Mouse (Mus musculus) olfactory bulb, adult 2 months (tissue): ENCODE data around the gene Fbxl14. TPM values are rescaled to one million over a fixed set of nuclear protein-coding genes. Genes with fewer than 3 reads are reported as not detected.
A peak's percentile ranks its signal among the peaks of the same experiment; 100 is the strongest.
"Not testable (repeated sequence)": the region's sequence is repeated elsewhere in the genome, so short reads cannot be mapped to it uniquely, and the experiment has no call there.

ENCODE experiments used
- H3K27ac ChIP-seq: fragments of 200-500 bp; 2 replicates; pipeline ENCODE4 v1.5.1; 2012; ENCODE audit warnings: low read depth, low read length; ENCODE audit not compliant: insufficient read depth
- H3K4me1 ChIP-seq: fragments of 200-500 bp; 2 replicates; pipeline ENCODE4 v1.6.1; 2012; ENCODE audit warnings: low read length; ENCODE audit not compliant: control insufficient read depth, insufficient read depth
- H3K4me3 ChIP-seq: fragments of 200-500 bp; 2 replicates; pipeline ENCODE4 v1.5.1; 2012; ENCODE audit warnings: mild to moderate bottlenecking, low read depth, low read length, moderate library complexity; ENCODE audit not compliant: insufficient read depth
- CTCF ChIP-seq: fragments of 200-500 bp; IDR thresholded peaks from 2 replicates; pipeline ENCODE4 v1.5.1; 2012; ENCODE audit warnings: low read depth, mild to moderate bottlenecking, low read length, moderate library complexity; ENCODE audit not compliant: insufficient read depth
- POLR2A ChIP-seq: fragments of 200-500 bp; IDR thresholded peaks from 2 replicates; pipeline ENCODE4 v1.6.1; 2012; ENCODE audit warnings: mild to moderate bottlenecking, low read depth, low read length, moderate library complexity; ENCODE audit not compliant: insufficient read depth
- WGBS: fragments of 180-500 bp; shearing (Covaris S2); methylation state at CpG from one replicate; pipeline ENCODE4 v1.1.7; 2018; 5-methylcytosine and 5-hydroxymethylcytosine counted together
- polyA plus RNA-seq: library from polyadenylated mRNA; stranded (reverse); fragments of >200 nt; gene quantifications from 2 replicates; pipeline ENCODE4 v1.2.4, GENCODE M21; 2012; ENCODE audit warnings: low replicate concordance; ENCODE audit not compliant: missing spikeins, insufficient read depth, insufficient read length

Gene Fbxl14
- not detected in 2 replicates for polyA plus RNA-seq

DNA sequence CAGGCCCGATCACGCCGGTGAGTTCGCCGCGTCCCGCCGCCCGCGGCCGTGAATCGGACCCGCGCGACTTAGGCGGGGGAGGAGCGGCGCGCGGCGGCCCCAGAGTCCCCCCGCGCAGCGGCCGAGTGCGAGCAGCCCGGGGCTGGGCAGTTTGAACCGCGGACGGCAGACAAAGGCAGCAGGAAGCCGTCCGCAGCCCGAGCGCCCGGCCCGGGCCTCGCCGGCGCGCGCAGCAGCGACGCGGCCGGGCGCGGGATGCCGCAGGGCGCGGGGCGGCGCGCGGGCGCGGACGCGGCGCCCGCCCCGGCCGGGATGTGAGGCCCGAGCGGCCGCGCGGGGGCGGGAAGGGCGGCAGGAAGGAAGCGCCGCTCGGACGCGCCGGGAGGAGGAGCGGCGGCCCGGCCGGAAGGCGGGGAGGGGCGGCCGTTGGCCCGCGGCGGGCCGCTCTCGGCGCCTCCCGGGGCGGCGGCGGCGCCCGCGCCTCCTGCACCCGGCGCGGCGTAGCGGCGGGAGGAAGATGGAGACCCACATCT is at the start of gene Fbxl14:
Fbxl14 (plus strand) TSS at position 326 of the 533 bp plus-strand sequence.
- Histone ChIP-seq H3K4me3 (peak within 1 kb of the TSS; percentile 88), H3K4me1 (peaks cover 20% of the 10 kb centered on the region), H3K27ac (peak within 1 kb of the TSS; percentile 99)
- WGBS, result 14% methylated on average over 100 of the region's 101 CpGs
- TF ChIP-seq POLR2A (peak; percentile 50), CTCF (no peak)

DNA sequence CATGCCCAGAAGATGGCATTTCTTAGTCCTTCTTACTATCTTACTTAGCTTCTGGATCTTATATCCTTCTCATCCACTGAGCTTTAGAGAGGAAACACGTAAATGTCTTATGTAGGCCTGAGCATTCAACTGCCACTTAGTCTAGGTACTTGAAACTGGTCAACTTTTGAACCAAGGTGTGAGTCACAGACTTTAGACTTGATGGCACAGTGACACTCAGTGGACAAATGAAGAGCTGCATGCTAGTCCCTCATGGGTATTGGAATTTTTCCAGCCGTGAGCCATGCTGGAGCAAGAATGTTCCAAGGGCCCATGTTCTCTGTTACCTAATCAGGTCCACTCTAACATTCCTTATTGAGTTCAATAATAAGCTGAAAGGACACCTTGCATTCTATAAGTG is 49.0 kb upstream of the Fbxl14 start:
- Histone ChIP-seq H3K4me3 (no peak overlapping the region), H3K27ac (no peak overlapping the region), H3K4me1 (no peaks in the 10 kb centered on the region)
- WGBS, result 56% methylated on average over 2 of the region's 2 CpGs
- TF ChIP-seq POLR2A (no peak), CTCF (no peak)

DNA sequence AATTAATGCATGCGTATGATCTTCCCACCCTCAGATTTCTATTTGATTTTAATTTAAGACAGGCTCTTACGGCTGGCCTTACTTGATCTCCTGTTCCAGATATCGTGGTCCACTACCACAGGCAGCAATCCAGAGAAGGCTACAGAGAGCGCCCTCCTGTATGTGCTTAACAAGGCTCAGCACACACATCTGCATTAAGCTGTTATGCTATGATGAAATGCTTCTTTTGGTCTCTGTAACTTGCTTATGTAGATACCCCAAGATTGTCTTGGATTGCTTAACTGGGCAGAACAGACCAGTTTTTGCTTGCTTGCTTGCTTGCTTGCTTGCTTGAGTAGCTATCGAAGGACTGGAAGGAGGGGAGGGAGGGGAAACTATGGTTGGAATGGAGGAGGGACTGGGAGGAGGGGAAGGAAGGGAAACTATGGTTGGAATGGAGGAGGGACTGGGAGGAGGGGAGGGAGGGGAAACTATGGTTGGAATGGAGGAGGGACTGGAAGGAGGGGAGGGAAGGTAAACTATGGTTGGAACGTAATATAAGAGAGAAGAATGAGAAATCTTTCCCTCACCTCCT is 47.6 kb upstream of the Fbxl14 start:
- WGBS, result 89% methylated on average over 6 of the region's 6 CpGs

DNA sequence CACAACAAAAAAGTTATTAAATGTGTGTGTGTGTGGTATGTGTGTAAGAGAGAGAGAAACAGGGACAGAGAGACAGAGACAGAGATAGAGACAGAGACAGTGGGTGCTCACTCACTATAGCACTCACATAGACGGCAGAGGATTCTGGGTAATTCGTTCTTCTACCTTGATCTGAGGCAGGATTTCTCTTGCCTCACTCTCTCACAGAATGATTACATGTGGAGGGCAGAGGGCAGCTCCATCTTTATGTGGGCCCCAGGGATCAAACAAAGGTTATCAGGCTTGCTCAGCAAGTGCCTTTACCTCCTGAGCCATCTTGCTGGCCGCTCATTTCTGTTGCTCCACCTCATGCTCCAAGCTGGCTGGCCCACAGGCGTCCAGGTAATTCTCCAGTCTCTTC is 45.1 kb upstream of the Fbxl14 start:
- Histone ChIP-seq H3K4me3 (no peak overlapping the region), H3K4me1 (no peaks in the 10 kb centered on the region), H3K27ac (no peak overlapping the region)
- TF ChIP-seq POLR2A (no peak), CTCF (no peak)
- WGBS, result 96% methylated on average over 4 of the region's 4 CpGs

More for the DNA sequence above, 47.6 kb upstream of the Fbxl14 start:
- Histone ChIP-seq H3K27ac (no peak overlapping the region), H3K4me1 (no peaks in the 10 kb centered on the region), H3K4me3 (no peak overlapping the region)
- TF ChIP-seq CTCF (no peak), POLR2A (no peak)

DNA sequence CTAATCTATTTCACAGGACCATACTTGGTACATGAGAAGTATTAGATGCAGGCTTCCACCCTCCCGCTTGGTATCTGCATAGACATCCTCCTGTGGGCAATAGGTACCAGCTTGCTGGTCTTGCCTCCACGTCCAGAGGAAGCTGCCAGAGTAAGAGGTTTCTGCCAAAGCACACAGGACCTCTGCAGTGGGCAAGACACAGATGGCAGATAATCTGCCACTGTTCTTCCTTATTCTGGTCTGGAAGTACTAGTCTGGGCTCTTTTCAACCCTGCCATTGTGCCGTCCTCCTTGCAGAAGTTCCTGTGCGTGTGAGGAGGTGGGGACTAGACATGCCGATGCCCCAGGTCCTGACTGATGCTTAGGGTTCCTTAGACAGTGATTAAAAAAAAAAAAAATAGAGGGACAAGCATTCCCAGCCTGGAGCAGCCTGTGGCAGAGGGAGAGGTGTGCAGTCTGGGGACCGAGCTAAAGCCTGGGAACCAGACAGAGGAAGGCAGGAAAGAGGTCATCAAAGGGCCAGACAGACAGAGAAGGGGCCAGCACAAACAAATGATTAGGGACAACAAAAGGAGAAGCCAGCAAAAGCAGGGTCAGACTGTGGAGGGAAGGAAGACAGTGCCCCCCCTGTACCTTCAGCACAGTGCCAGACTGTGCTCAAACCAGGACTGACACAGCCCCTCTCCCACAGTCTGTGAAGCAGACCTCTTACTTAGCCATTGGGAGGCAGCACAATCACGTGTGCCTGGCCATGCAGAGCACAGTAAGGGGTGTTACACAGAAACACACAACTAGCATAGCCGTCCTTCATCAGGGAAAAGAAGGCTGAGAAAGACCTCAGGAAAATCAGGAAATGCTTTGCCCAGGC is 41.3 kb upstream of the Fbxl14 start:
- 65% methylated on average over 8 of the region's 8 CpGs for WGBS

DNA sequence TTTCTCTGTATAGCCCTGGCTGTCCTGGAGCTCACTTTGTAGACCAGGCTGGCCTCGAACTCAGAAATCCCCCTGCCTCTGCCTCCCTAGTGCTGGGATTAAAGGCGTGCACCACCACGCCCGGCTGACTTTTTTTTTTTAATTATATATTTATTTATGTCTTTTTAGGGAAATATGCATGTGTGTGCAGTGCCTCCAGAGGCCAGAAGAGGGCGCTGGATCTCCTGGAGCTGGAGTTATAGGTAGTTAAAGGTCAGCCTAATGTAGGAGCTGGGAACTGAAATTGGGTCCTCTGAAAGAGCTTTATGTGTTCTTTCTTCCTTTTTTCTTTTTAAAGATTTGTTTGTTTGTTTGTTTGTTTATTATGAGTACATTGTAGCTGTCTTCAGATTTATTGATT is 36.7 kb upstream of the Fbxl14 start:
- H3K4me1 ChIP-seq, H3K27ac ChIP-seq, H3K4me3 ChIP-seq: not testable (repeated sequence)
- 87% methylated on average over 5 of the region's 5 CpGs for WGBS

More for the DNA sequence above, 41.3 kb upstream of the Fbxl14 start:
- Histone ChIP-seq H3K27ac (no peak overlapping the region), H3K4me3 (no peak overlapping the region), H3K4me1 (no peaks in the 10 kb centered on the region)
- no peak for TF ChIP-seq POLR2A
- no peak for TF ChIP-seq CTCF

DNA sequence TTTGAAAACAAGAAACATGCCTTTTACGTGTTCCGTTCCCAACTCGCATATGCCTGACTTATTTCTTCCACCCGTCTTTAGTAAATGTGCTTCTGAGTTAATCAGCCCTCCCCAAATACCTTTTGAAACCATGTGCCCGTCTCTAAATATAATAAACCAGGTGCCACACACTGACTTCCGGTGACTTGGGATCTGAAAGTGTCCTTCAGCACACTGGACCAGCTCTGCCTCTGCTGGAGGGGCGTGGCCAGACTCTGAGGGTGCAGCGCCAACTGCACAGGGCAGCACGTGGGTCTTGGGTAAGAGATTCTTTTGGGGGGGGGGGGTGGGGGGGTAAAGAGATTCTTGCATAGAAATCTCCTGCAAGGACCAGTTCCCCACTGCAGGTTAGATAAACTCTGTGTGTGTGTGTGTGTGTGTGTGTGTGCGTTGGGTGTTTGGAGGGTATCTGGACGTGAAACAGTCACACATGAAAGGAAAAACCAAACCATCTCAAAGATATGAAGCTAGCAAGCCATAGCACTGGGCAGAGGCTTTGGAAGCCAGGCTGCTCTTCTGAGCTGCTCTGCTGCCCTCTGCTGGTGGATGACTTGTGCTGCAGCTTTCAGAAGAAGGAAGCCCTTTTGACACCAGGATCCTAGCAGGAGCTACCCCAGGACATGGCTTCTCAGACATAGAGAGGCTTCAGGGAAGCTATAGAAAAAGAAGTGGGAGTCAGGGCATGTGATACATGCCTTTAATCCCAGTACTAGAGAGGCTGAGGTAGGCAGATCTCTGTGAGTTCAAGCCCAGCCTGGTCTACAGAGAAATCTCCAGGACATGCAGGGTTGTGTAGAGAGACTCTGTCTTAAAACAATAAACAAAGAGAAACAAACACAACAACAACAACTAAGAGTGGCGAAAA is 35.5 kb upstream of the Fbxl14 start:
- Histone ChIP-seq H3K4me1 (peaks cover 14% of the 10 kb centered on the region), H3K27ac (no peak overlapping the region), H3K4me3 (no peak overlapping the region)
- TF ChIP-seq POLR2A (no peak), CTCF (peak; percentile 70; the same call in 1 of the 2 replicates)
- 23% methylated on average over 12 of the region's 12 CpGs for WGBS

DNA sequence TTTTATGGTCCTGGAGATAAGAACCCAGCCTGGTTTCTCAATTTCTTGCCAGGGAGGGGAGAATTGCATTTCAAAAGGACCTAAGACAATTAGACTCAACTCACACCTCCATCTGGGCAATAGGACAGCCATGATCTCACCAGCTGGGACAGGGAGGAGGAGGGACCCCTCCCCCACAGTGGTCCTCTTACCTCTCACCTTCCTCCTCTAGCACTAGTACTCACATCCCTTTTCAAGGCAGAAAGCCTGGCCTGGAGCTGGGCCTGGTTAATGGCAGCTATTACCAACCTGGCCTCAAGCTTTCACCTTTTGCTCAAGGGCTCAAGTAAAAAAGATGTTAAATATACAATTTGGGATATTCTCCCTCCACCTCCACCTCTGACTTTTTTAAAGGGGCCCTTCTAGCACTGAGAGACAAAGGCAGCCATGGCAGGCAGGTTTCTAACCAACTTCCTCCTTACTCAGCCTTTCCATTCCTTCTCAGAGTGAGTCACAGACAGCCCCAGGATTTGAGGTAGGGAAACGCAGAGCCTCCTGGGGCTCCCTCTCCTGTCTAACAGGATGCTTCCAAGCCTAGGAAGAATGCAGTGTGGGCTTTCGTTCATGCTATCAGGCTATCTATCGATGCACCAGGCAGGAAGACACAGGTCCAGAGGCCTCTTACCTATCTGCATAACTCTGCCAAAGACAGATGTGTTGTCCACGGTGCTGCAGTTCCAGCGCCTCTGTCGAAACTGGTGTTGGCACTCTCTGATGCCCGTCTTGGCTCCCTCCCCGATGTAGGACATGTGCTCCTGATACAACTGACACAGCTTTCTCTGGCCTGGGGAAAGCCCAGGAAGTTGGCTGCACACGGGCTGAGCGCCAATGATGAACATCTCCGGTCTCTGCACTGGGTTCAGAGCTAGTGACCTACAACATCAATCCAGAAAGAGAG is 33.5 kb upstream of the Fbxl14 start:
- TF ChIP-seq CTCF, result no peak
- WGBS, result 75% methylated on average over 11 of the region's 11 CpGs
- H3K4me1 ChIP-seq, result peaks cover 17% of the 10 kb centered on the region
- no peak overlapping the region for H3K4me3 ChIP-seq
- no peak overlapping the region for H3K27ac ChIP-seq
